Mouse (Mus musculus) midbrain, embryonic 12.5 days (tissue): Measurements from ENCODE around the gene Kirrel3. TPM values are rescaled to one million over a fixed set of nuclear protein-coding genes. Genes with fewer than 3 reads are reported as not detected.

Source experiments
- ATAC-seq: fragments of 200-750 bp; cut with Nextera tagmentation; 2 replicates; pipeline ENCODE4 v1.8.0; 2017; ENCODE audit warnings: low read depth, moderate TSS enrichment, moderate library complexity; ENCODE audit not compliant: low FRiP score
- H3K27ac ChIP-seq: fragments of 300-500 bp; sonication (generic); replicated peaks from 2 replicates; pipeline ENCODE4 v1.5.1; 2016; ENCODE audit warnings: mild to moderate bottlenecking
- H3K27me3 ChIP-seq: fragments of 300-500 bp; sonication (generic); 2 replicates; pipeline ENCODE4 v1.6.1; 2016; ENCODE audit warnings: mild to moderate bottlenecking
- H3K36me3 ChIP-seq: fragments of 300-500 bp; sonication (generic); 2 replicates; pipeline ENCODE4 v1.6.1; 2016
- H3K4me1 ChIP-seq: fragments of 300-500 bp; sonication (generic); 2 replicates; pipeline ENCODE4 v1.6.1; 2016
- H3K4me2 ChIP-seq: fragments of 300-500 bp; sonication (generic); replicated peaks from 2 replicates; pipeline ENCODE4 v1.6.1; 2016; ENCODE audit warnings: mild to moderate bottlenecking, moderate library complexity
- H3K4me3 ChIP-seq: fragments of 300-500 bp; sonication (generic); 2 replicates; pipeline ENCODE4 v1.5.1; 2016; ENCODE audit warnings: mild to moderate bottlenecking
- H3K9ac ChIP-seq: fragments of 300-500 bp; sonication (generic); replicated peaks from 2 replicates; pipeline ENCODE4 v1.6.1; 2016; ENCODE audit warnings: mild to moderate bottlenecking, moderate library complexity
- H3K9me3 ChIP-seq: fragments of 300-500 bp; sonication (generic); 2 replicates; pipeline ENCODE4 v1.6.1; 2016; ENCODE audit warnings: mild to moderate bottlenecking
- WGBS: fragments of 180-500 bp; shearing (Covaris S2); methylation state at CpG from one replicate; pipeline ENCODE4 v1.1.7; 2016; 5-methylcytosine and 5-hydroxymethylcytosine counted together
- polyA plus RNA-seq: library from polyadenylated mRNA; unstranded; fragments of >200 nt; fragmentation: Nextera tagmentation; extraction: Ambion mirVana; gene quantifications from 2 replicates; pipeline ENCODE4 v1.2.1, GENCODE M21; 2016

Kirrel3 gene
- polyA plus RNA-seq, 1 experiment from 2014 or later = 9.5 TPM

GRCm38 (mm10) chr9:35050701-35051454, 565.2 kb downstream of the Kirrel3 start:
- Histone ChIP-seq H3K4me3 (no peak overlapping the region), H3K9me3 (no peaks in the 10 kb centered on the region), H3K27me3 (no peaks in the 10 kb centered on the region), H3K4me2 (no peak overlapping the region), H3K27ac (no peak overlapping the region), H3K4me1 (peaks cover under 1% of the 10 kb centered on the region; the same call in 1 of the 2 replicates), H3K36me3 (peaks cover 8% of the 10 kb centered on the region; the same call in 1 of the 2 replicates), H3K9ac (no peak overlapping the region)
- 90% methylated on average over 6 of the region's 6 CpGs for WGBS
- no peak for ATAC-seq

GRCm38 (mm10) chr9:35051666-35052065, 566.0 kb downstream of the Kirrel3 start:
- no peak overlapping the region for H3K4me3 ChIP-seq
- ATAC-seq = no peak
- H3K4me1 ChIP-seq = no peaks in the 10 kb centered on the region
- no peak overlapping the region for H3K4me2 ChIP-seq
- 93% methylated on average over 4 of the region's 4 CpGs for WGBS
- H3K9me3 ChIP-seq = no peaks in the 10 kb centered on the region
- no peaks in the 10 kb centered on the region for H3K27me3 ChIP-seq
- peaks cover 8% of the 10 kb centered on the region; the same call in 1 of the 2 replicates for H3K36me3 ChIP-seq
- H3K27ac ChIP-seq = no peak overlapping the region
- H3K9ac ChIP-seq = no peak overlapping the region

DNA sequence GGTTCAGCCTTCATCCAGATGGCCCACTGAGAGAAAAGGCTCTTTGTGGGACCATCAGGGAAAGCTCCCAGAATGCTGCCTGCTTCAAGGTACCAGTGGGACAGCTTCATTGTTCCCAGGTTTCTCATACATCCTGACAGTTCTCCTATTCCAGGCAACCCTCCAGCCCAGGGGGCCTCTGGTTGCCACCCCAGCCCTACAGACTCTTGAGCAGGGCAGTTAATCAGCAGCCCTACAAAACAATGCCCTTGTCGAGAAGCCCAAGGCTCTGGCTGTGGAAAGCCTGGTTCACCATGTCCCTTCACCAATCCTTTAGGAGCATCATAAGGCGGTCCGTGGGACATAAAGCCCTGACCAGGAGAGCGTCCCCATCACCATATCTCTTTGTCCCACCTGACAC, 567.0 kb downstream of the Kirrel3 start:
- Histone ChIP-seq H3K9ac (no peak overlapping the region), H3K27ac (no peak overlapping the region), H3K27me3 (no peaks in the 10 kb centered on the region), H3K9me3 (no peaks in the 10 kb centered on the region), H3K36me3 (peaks cover 8% of the 10 kb centered on the region; the same call in 1 of the 2 replicates), H3K4me2 (no peak overlapping the region), H3K4me1 (no peaks in the 10 kb centered on the region), H3K4me3 (no peak overlapping the region)
- 98% methylated on average over 4 of the region's 4 CpGs for WGBS
- ATAC-seq = no peak

DNA sequence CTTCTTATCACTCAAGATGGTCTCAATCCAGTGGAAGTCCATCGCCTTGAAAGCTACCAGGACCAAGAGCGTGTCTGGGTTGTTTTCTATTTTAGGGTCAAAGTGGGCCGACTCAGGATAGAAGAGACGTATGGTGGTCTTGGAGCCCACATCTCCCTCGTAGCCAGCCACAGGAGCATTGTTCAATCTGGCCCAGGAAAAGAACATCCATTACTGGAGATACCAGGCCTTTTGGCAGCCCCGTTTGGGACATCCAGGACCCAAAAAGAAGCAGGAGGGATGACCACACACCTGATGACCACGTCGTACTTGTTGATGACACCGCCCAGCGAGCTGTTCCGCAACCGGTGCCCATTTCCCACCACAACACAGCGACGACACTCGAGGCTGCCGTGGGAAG, 567.4 kb downstream of the Kirrel3 start:
- Histone ChIP-seq H3K4me2 (no peak overlapping the region), H3K27me3 (no peaks in the 10 kb centered on the region), H3K9ac (no peak overlapping the region), H3K36me3 (peaks cover 8% of the 10 kb centered on the region; the same call in 1 of the 2 replicates), H3K9me3 (no peaks in the 10 kb centered on the region), H3K4me1 (no peaks in the 10 kb centered on the region), H3K4me3 (no peak overlapping the region), H3K27ac (no peak overlapping the region)
- ATAC-seq = no peak
- 95% methylated on average over 16 of the region's 16 CpGs for WGBS

DNA sequence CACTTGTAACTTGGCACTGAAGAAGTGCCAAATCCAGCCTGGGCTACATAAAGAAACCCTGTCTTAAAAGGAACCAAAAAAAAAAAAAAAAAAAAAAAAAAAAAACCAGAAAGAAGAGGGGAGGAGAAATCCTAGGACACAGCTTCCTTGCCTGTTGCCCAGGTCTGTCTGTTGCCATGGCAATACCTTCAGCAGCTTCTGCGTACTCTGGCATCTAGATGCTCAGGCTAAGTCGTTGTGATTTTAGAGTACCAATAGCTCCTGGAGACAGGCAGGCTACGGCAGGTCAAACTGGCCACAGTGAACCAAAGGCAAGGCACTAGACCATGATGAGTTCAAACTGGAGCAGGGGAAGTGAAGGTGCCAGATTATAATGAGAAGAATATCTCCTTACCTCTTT, 568.0 kb downstream of the Kirrel3 start:
- H3K4me3 ChIP-seq = no peak overlapping the region
- H3K27me3 ChIP-seq = no peaks in the 10 kb centered on the region
- H3K4me1 ChIP-seq = no peaks in the 10 kb centered on the region
- no peaks in the 10 kb centered on the region for H3K9me3 ChIP-seq
- no peak overlapping the region for H3K9ac ChIP-seq
- H3K4me2 ChIP-seq = no peak overlapping the region
- ATAC-seq = no peak
- H3K36me3 ChIP-seq = peaks cover 8% of the 10 kb centered on the region; the same call in 1 of the 2 replicates
- no peak overlapping the region for H3K27ac ChIP-seq
- 79% methylated on average over 3 of the region's 3 CpGs for WGBS

DNA sequence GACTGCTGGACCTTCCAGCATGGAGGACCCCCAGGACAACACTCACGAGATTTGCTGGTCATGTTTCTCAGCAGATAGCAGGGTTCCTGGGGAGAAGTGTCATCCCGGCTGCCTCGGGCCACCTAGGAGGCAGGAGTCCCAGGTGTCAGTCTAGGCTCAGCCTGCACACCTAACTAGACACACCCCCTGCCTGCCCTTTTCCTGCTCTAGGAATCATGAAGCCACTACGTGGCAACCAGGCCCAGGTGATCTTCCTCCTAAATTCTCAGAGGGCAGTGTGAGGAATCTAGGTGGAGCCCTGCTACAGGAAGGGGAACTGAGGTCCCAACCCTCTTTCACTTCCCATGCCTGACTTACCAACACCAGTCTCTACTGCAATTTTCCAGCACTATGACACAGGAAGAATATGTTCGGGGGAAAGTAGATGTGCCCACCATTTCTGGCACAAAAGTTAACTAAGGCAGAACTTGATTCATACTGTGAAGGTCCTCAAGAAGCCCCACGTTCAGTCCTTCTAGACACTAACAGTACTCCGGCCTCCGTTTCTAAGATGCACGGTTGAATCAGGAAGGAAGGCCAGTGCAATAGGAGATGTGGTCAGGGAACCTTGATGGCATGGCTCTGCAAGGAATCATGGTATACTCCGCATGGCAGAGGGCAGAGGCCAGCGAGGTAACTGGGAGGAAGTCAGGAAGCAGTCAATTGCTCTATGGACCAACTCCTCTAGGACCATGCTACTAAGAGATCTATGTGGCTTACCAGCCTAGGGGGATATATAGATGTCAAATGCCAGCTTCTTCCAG, 570.0 kb downstream of the Kirrel3 start:
- Histone ChIP-seq H3K4me1 (no peaks in the 10 kb centered on the region), H3K36me3 (peaks cover 8% of the 10 kb centered on the region; the same call in 1 of the 2 replicates), H3K4me3 (no peak overlapping the region), H3K27ac (no peak overlapping the region), H3K4me2 (no peak overlapping the region), H3K27me3 (no peaks in the 10 kb centered on the region), H3K9me3 (no peaks in the 10 kb centered on the region), H3K9ac (no peak overlapping the region)
- WGBS = 89% methylated on average over 11 of the region's 11 CpGs
- ATAC-seq = no peak

GRCm38 (mm10) chr9:35056611-35057010, 570.9 kb downstream of the Kirrel3 start:
- WGBS = 95% methylated on average over 3 of the region's 3 CpGs
- H3K4me2 ChIP-seq = no peak overlapping the region
- no peaks in the 10 kb centered on the region for H3K27me3 ChIP-seq
- no peak overlapping the region for H3K9ac ChIP-seq
- peaks cover 8% of the 10 kb centered on the region; the same call in 1 of the 2 replicates for H3K36me3 ChIP-seq
- no peak for ATAC-seq
- H3K4me1 ChIP-seq = no peaks in the 10 kb centered on the region
- no peak overlapping the region for H3K4me3 ChIP-seq
- no peak overlapping the region for H3K27ac ChIP-seq
- H3K9me3 ChIP-seq = no peaks in the 10 kb centered on the region

DNA sequence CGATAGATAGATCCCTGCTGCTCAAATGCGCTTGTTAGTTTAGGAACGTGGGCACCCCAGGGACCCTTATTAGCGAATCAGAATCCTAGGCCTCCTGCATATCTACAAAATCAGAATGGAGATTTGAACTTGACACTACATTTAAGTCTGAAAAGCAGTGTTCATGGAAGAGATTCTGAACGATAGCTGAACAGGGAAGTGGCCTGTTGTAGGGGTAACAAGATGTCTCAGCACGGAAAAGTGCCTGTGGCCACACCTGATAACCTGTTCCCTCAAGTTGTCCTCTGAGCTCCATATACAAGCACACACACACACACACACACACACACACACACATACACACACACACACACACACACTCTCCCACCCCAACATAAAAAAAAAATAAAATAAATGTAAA, 571.9 kb downstream of the Kirrel3 start:
- Histone ChIP-seq H3K4me3 (no peak overlapping the region), H3K9me3 (no peaks in the 10 kb centered on the region), H3K9ac (no peak overlapping the region), H3K36me3 (peaks cover 4% of the 10 kb centered on the region; the same call in 1 of the 2 replicates), H3K27me3 (no peaks in the 10 kb centered on the region), H3K27ac (no peak overlapping the region), H3K4me1 (no peaks in the 10 kb centered on the region), H3K4me2 (no peak overlapping the region)
- WGBS = 91% methylated on average over 6 of the region's 6 CpGs
- no peak for ATAC-seq

DNA sequence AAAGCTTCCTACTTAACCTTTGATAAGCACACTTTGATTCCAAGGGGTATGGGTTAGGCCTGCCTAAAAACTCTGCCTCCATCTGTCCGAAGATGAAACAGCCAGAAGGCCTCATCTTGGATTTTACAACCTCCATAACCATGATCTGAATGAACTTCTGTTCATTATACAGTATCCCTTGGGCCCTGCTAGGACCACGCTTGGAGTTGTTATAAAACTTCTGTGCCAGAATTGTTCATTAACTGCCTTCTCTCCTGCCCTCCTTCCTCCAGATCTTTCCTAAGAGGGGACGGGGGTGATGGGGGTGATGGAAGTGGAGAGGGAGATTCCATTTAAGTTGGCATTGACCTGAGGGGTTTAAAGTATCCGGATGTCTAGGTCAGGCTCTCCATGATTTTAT, 572.5 kb downstream of the Kirrel3 start:
- Histone ChIP-seq H3K36me3 (no peaks in the 10 kb centered on the region), H3K4me2 (no peak overlapping the region), H3K4me3 (no peak overlapping the region), H3K27ac (no peak overlapping the region), H3K4me1 (no peaks in the 10 kb centered on the region), H3K27me3 (no peaks in the 10 kb centered on the region), H3K9ac (no peak overlapping the region), H3K9me3 (no peaks in the 10 kb centered on the region)
- 94% methylated on average over 4 of the region's 4 CpGs for WGBS
- ATAC-seq = no peak

DNA sequence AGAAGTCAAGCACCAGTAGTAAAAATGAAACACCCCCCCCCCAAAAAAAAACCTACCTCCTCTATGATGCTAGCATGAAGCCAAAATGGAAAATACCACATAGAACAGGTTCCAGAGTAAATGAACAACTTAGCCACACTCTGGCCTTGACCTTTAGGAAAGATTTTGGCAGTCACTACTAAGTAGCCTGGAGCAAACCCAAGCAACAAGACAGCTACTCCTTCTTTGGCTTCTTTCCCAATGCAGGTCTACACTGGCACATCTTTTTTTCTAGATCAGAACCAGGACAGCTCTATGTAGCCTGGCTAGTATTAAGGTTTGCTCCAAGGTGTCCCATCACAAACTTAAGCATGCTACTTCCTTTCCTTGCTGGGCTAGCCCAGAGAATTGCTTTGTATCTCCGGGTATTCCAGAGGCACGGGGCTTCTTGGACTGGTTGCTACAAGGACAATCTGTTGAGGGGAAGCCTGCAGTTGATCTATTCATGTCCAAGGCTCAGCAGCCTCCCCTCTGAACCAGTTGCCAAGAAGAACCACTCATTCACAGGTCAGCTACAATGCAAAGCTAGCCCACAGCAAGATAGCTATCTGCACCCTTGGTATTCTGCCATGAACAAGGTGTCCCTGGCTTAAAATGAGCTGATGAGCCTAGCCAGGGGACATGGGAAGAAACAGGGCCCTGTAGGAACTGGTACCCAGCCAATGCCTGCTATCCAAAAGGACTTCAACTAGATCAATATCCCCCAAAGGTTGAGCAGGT, 573.1 kb downstream of the Kirrel3 start:
- Histone ChIP-seq H3K36me3 (no peaks in the 10 kb centered on the region), H3K9me3 (no peaks in the 10 kb centered on the region), H3K27ac (no peak overlapping the region), H3K9ac (no peak overlapping the region), H3K27me3 (no peaks in the 10 kb centered on the region), H3K4me1 (no peaks in the 10 kb centered on the region), H3K4me2 (no peak overlapping the region), H3K4me3 (no peak overlapping the region)
- no peak for ATAC-seq
- WGBS = 86% methylated on average over 2 of the region's 2 CpGs

GRCm38 (mm10) chr9:35059881-35060280, 574.2 kb downstream of the Kirrel3 start:
- Histone ChIP-seq H3K9me3 (no peaks in the 10 kb centered on the region), H3K4me3 (no peak overlapping the region), H3K27ac (no peak overlapping the region), H3K4me1 (no peaks in the 10 kb centered on the region), H3K4me2 (no peak overlapping the region), H3K9ac (no peak overlapping the region), H3K27me3 (no peaks in the 10 kb centered on the region), H3K36me3 (no peaks in the 10 kb centered on the region)
- ATAC-seq = no peak
- 91% methylated on average over 5 of the region's 5 CpGs for WGBS

DNA sequence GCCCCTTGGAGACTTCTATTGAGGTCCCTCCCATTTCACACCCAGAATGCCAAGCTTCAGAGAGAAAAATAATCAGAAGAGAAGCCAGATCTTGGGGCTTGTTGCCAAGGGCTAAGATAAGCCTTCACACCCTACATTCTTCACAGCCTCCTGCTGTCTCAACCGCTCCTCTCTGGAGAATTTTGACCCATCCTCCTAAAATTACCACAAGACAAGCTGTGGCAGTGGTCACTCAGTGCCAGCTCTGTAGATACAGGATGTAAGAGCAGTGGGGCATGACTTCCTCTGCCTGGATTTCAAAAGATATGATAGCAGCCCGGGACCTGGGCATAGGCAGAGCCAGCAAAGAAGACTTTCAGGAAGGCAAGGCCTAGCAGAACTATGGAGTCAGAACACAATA, 575.8 kb downstream of the Kirrel3 start:
- Histone ChIP-seq H3K4me2 (no peak overlapping the region), H3K27ac (no peak overlapping the region), H3K9me3 (no peaks in the 10 kb centered on the region), H3K4me3 (no peak overlapping the region), H3K36me3 (no peaks in the 10 kb centered on the region), H3K9ac (no peak overlapping the region), H3K4me1 (no peaks in the 10 kb centered on the region), H3K27me3 (no peaks in the 10 kb centered on the region)
- 71% methylated on average over 2 of the region's 2 CpGs for WGBS
- no peak for ATAC-seq
